Mouse (Mus musculus) heart, embryonic 14.5 days (tissue): Measurements from ENCODE around the gene Gm5105. TPM values are rescaled to one million over a fixed set of nuclear protein-coding genes. Genes with fewer than 3 reads are reported as not detected.
A peak's percentile ranks its signal among the peaks of the same experiment; 100 is the strongest.

Experiments used
- ATAC-seq: fragments of 200-750 bp; cut with Nextera tagmentation; 2 replicates; pipeline ENCODE4 v1.8.0; 2017; ENCODE audit warnings: low read depth, moderate TSS enrichment; ENCODE audit not compliant: insufficient number of reproducible peaks, insufficient read depth, low FRiP score
- H3K27ac ChIP-seq, 2 experiments: fragments of 200-500 bp in 1 of 2; fragments of 300-500 bp in 1 of 2; sonication (generic) in 1 of 2; replicated peaks in 1 of 2; 2 replicates each; pipeline ENCODE4 v1.5.1; 2012 to 2014; ENCODE audit warnings: low read depth in 2 of 2, low read length in 2 of 2, control low read depth in 1 of 2, mild to moderate bottlenecking in 1 of 2, mixed read lengths in 1 of 2; ENCODE audit not compliant: control insufficient read depth in 1 of 2, insufficient read depth in 1 of 2
- H3K27me3 ChIP-seq: fragments of 300-500 bp; sonication (generic); 2 replicates; pipeline ENCODE4 v1.6.1; 2014; ENCODE audit warnings: mild to moderate bottlenecking, low read length, control low read depth; ENCODE audit not compliant: control insufficient read depth, insufficient read depth
- H3K36me3 ChIP-seq: fragments of 300-500 bp; sonication (generic); 2 replicates; pipeline ENCODE4 v1.6.1; 2014; ENCODE audit warnings: mild to moderate bottlenecking, control low read depth, low read length, mixed read lengths; ENCODE audit not compliant: control insufficient read depth, insufficient read depth
- H3K4me1 ChIP-seq, 2 experiments: fragments of 200-500 bp in 1 of 2; fragments of 300-500 bp in 1 of 2; sonication (generic) in 1 of 2; 2 replicates each; pipeline ENCODE4 v1.6.1; 2012 to 2014; ENCODE audit warnings: low read length in 2 of 2, control low read depth in 1 of 2, mixed read lengths in 1 of 2; ENCODE audit not compliant: control insufficient read depth in 2 of 2, insufficient read depth in 2 of 2
- H3K4me2 ChIP-seq: fragments of 300-500 bp; sonication (generic); 2 replicates; pipeline ENCODE4 v1.6.1; 2014; ENCODE audit warnings: mild to moderate bottlenecking, low read length
- H3K4me3 ChIP-seq, 2 experiments: fragments of 200-500 bp in 1 of 2; fragments of 300-500 bp in 1 of 2; sonication (generic) in 1 of 2; 2 replicates each; pipeline ENCODE4 v1.5.1; 2012 to 2014; ENCODE audit warnings: low read length in 2 of 2, mild to moderate bottlenecking in 2 of 2, control low read depth in 1 of 2, low read depth in 1 of 2, moderate library complexity in 1 of 2; ENCODE audit not compliant: control insufficient read depth in 1 of 2, insufficient read depth in 1 of 2
- H3K9ac ChIP-seq: fragments of 300-500 bp; sonication (generic); 2 replicates; pipeline ENCODE4 v1.6.1; 2014; ENCODE audit warnings: mild to moderate bottlenecking, low read length
- H3K9me3 ChIP-seq: fragments of 300-500 bp; sonication (generic); 2 replicates; pipeline ENCODE4 v1.6.1; 2016; ENCODE audit warnings: low read length, control low read depth; ENCODE audit not compliant: control insufficient read depth
- WGBS: fragments of 180-500 bp; shearing (Covaris S2); extraction: QIAGEN DNeasy Blood & Tissue Kit; methylation state at CpG from one replicate; pipeline ENCODE4 v1.1.7; 2014; 5-methylcytosine and 5-hydroxymethylcytosine counted together
- polyA plus RNA-seq: library from polyadenylated mRNA; unstranded; fragments of >200 nt; fragmentation: Nextera tagmentation; extraction: Ambion mirVana; gene quantifications from 2 replicates; pipeline ENCODE4 v1.2.1, GENCODE M21; 2014

The Gm5105 gene
- polyA plus RNA-seq, 1 experiment from 2014 or later = 0.57 TPM

GRCm38 (mm10) chr3:138068103-138068502, 915 bp upstream of the Gm5105 start:
- Histone ChIP-seq H3K27ac (peak overlapping the region in 1 of 2 experiments; percentile 97; a peak in 2 of 4 replicates), H3K4me1 (peaks cover 33 to 48% of the 10 kb centered on the region in 2 experiments), H3K4me3 (peak overlapping the region; percentile 40 to 50), H3K4me2 (peak overlapping the region; percentile 80), H3K36me3 (no peaks in the 10 kb centered on the region), H3K9ac (peak overlapping the region; percentile 87), H3K27me3 (no peaks in the 10 kb centered on the region), H3K9me3 (no peaks in the 10 kb centered on the region)
- WGBS = 84% methylated on average over 12 of the region's 12 CpGs
- ATAC-seq = no peak

DNA sequence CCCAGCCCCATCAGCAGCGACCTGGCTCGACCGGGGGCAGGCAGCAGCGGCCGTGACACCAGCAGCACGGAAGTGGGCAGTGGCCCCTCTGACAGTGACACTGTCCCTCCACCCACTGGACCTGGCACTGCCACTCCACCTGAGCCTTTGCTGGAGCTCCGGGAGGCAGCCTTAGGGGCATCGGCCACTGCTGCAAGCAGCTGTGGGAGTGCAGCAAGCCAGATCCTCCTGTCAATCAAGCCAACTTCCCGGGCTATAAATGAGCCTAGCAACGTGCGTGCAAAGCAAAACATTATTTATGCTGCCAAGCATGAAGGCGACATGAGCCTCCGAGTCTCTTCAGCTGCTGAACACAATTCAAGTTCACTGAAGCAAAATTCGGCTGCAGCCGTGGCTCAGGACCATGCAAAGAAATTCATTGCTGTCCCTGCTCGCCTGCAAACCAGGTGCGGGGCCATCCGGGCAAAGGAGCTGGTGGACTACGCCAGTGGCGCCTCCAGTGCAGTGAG, 786 bp downstream of the Gm5105 start:
- H3K27me3 ChIP-seq = no peaks in the 10 kb centered on the region
- H3K4me3 ChIP-seq = peak overlapping the region; percentile 40 to 50
- 59% methylated on average over 20 of the region's 20 CpGs for WGBS
- peak overlapping the region; percentile 0 to 97; a peak in 3 of 4 replicates for H3K27ac ChIP-seq
- H3K4me1 ChIP-seq = peaks cover 28 to 50% of the 10 kb centered on the region in 2 experiments
- peak overlapping the region; percentile 80 for H3K4me2 ChIP-seq
- no peak for ATAC-seq
- no peaks in the 10 kb centered on the region for H3K9me3 ChIP-seq
- peak overlapping the region; percentile 87 for H3K9ac ChIP-seq
- H3K36me3 ChIP-seq = no peaks in the 10 kb centered on the region

- Histone ChIP-seq H3K4me3 (peak overlapping the region; percentile 40 to 50), H3K9ac (peak overlapping the region; percentile 87), H3K27me3 (no peaks in the 10 kb centered on the region), H3K9me3 (no peaks in the 10 kb centered on the region), H3K4me1 (peaks cover 27 to 55% of the 10 kb centered on the region in 2 experiments), H3K27ac (peak overlapping the region; percentile 87 to 97), H3K36me3 (no peaks in the 10 kb centered on the region), H3K4me2 (peak overlapping the region; percentile 80)
- no peak for ATAC-seq
- 61% methylated on average over 16 of the region's 16 CpGs for WGBS
These were observed 1.3 kb downstream of the Gm5105 start for GRCm38 (mm10) chr3:138065930-138066329.

- Histone ChIP-seq H3K36me3 (no peaks in the 10 kb centered on the region), H3K27me3 (no peaks in the 10 kb centered on the region), H3K4me2 (peak within 1 kb of the TSS; percentile 80), H3K9me3 (no peaks in the 10 kb centered on the region), H3K9ac (peak within 1 kb of the TSS; percentile 87), H3K4me1 (peaks cover 33 to 61% of the 10 kb centered on the region in 2 experiments), H3K4me3 (peak within 1 kb of the TSS; percentile 40 to 50), H3K27ac (peak within 1 kb of the TSS; percentile 97)
- ATAC-seq = peak; percentile 20; the same call in 1 of the 2 replicates
- WGBS = 35% methylated on average over 33 of the region's 33 CpGs
These were observed 2.2 kb downstream of the Gm5105 start, which contains the start of gene 1110002E22Rik for GRCm38 (mm10) chr3:138064732-138065645. Gene 1110002E22Rik (plus strand): TSS chr3:138065052.

GRCm38 (mm10) chr3:138063731-138064329, 3.4 kb downstream of the Gm5105 start:
- H3K27ac ChIP-seq = peak overlapping the region; percentile 97
- H3K4me2 ChIP-seq = peak overlapping the region; percentile 80
- H3K27me3 ChIP-seq = no peaks in the 10 kb centered on the region
- 31% methylated on average over 14 of the region's 14 CpGs for WGBS
- H3K4me3 ChIP-seq = no peak overlapping the region
- H3K9ac ChIP-seq = peak overlapping the region; percentile 50; the same call in 1 of the 2 replicates
- peaks cover 32 to 54% of the 10 kb centered on the region in 2 experiments for H3K4me1 ChIP-seq
- H3K36me3 ChIP-seq = no peaks in the 10 kb centered on the region
- ATAC-seq = peak; percentile 42; the same call in 1 of the 2 replicates
- no peaks in the 10 kb centered on the region for H3K9me3 ChIP-seq

DNA sequence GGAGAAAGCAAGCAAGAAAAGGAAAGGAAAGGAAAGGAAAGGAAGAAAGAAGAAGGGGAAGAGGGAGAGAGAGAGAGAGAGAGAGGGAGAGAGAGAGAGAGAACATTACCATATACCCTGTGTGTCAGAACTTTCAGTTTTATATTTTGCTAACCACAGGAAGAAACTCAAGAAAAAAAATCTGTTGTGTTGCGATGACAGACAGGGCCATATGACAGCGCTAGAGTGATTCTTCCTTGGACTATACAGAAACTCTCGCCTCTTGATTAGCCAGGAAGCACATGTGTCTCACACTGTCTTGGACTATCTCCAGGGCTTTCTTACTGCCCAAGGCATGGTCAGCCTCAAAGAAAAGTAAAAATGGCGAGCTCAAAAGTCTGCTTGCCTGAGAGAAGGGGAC, 4.5 kb downstream of the Gm5105 start:
- no peaks in the 10 kb centered on the region for H3K9me3 ChIP-seq
- H3K9ac ChIP-seq = no peak overlapping the region
- H3K4me3 ChIP-seq = no peak overlapping the region
- H3K27ac ChIP-seq = peak overlapping the region in 1 of 2 experiments; percentile 97; a peak in 1 of 4 replicates
- 88% methylated on average over 4 of the region's 4 CpGs for WGBS
- H3K4me2 ChIP-seq = no peak overlapping the region
- no peak for ATAC-seq
- H3K4me1 ChIP-seq = peaks cover 28 to 50% of the 10 kb centered on the region in 2 experiments
- H3K36me3 ChIP-seq = no peaks in the 10 kb centered on the region
- no peaks in the 10 kb centered on the region for H3K27me3 ChIP-seq

DNA sequence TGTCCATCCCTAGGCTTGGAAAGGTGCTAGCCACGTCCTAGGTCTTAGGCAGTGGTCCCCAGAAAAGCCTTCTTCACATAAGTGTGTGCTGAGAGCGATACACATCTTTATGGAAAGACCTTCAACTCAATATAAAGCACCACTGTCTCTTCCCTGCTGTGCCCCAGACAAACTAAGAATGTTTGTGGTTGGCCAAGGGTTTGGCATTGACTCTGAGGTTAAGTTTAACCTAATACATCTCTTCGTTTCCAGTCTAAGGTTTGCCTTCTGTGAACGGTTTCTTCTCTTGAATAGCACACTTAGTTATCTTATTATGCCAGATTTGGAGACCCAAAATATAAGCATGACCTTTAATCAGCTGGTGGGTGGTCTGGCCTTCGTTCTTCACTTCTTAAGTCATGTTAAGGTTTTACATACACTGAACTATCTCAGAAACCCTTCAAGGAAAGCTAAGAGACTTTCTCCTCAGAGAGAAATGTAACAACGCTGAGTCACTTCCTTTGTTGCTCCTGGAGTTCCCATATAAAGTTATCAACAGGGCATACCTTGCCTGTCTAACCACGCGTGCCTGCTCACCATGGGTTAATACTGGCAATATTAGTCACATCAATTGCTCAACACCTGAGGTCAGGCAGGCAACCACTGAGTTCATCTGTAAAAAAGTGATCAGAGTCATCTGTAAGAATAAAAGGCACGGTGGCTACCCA, 5.8 kb downstream of the Gm5105 start:
- Histone ChIP-seq H3K27me3 (no peaks in the 10 kb centered on the region), H3K9ac (no peak overlapping the region), H3K9me3 (no peaks in the 10 kb centered on the region), H3K36me3 (no peaks in the 10 kb centered on the region), H3K4me1 (peaks cover 30 to 60% of the 10 kb centered on the region in 2 experiments), H3K4me3 (no peak overlapping the region), H3K4me2 (no peak overlapping the region), H3K27ac (0 out of 4 replicates have a peak overlapping the region, but pooled peaks of 1 of the 2 experiments have one; percentile 56)
- 72% methylated on average over 9 of the region's 9 CpGs for WGBS
- no peak for ATAC-seq
